Mouse (Mus musculus) stomach, postnatal 0 days (tissue): ENCODE data around the gene Mrgprd. TPM values are rescaled to one million over a fixed set of nuclear protein-coding genes. Genes with fewer than 3 reads are reported as not detected.

Experiments used
- ATAC-seq: fragments of 200-750 bp; cut with Nextera tagmentation; 2 replicates; pipeline ENCODE4 v1.8.0; 2017; ENCODE audit not compliant: low FRiP score, low TSS enrichment
- DNase-seq: peaks from one replicate; pipeline ENCODE4 v3.0.0-alpha.2; 2016; ENCODE audit warnings: low spot score
- H3K27ac ChIP-seq: fragments of 300-500 bp; sonication (generic); replicated peaks from 2 replicates; pipeline ENCODE4 v1.5.1; 2014; ENCODE audit warnings: mild to moderate bottlenecking, control low read depth
- H3K27me3 ChIP-seq: fragments of 300-500 bp; sonication (generic); 2 replicates; pipeline ENCODE4 v1.6.1; 2014; ENCODE audit warnings: low read length; ENCODE audit not compliant: control insufficient read depth, insufficient read depth
- H3K36me3 ChIP-seq: fragments of 300-500 bp; sonication (generic); 2 replicates; pipeline ENCODE4 v1.6.1; 2014; ENCODE audit warnings: low read length, mixed read lengths; ENCODE audit not compliant: control insufficient read depth, insufficient read depth
- H3K4me1 ChIP-seq: fragments of 300-500 bp; sonication (generic); replicated peaks from 2 replicates; pipeline ENCODE4 v1.6.1; 2014; ENCODE audit warnings: antibody characterized with exemption; ENCODE audit not compliant: control insufficient read depth, insufficient read depth
- H3K4me2 ChIP-seq: fragments of 300-500 bp; sonication (generic); replicated peaks from 2 replicates; pipeline ENCODE4 v1.6.1; 2014; ENCODE audit warnings: low read depth, mild to moderate bottlenecking, control low read depth, moderate library complexity
- H3K4me3 ChIP-seq: fragments of 300-500 bp; sonication (generic); 2 replicates; pipeline ENCODE4 v1.5.1; 2014; ENCODE audit warnings: low read depth, low read length, control low read depth
- H3K9ac ChIP-seq: fragments of 300-500 bp; sonication (generic); 2 replicates; pipeline ENCODE4 v1.6.1; 2014; ENCODE audit warnings: mild to moderate bottlenecking, low read length, control low read depth, mixed read lengths
- H3K9me3 ChIP-seq: fragments of 300-500 bp; sonication (generic); 2 replicates; pipeline ENCODE4 v1.6.1; 2016; ENCODE audit warnings: low read length; ENCODE audit not compliant: control insufficient read depth
- CTCF ChIP-seq: IDR thresholded peaks from 2 replicates; pipeline ENCODE4 v1.5.1; 2016; ENCODE audit warnings: antibody characterized with exemption, low read depth, mild to moderate bottlenecking, moderate library complexity
- EP300 ChIP-seq: optimal IDR thresholded peaks from 2 replicates; pipeline ENCODE3; 2016; ENCODE audit warnings: antibody characterized with exemption
- WGBS: fragments of 180-500 bp; shearing (Covaris S2); extraction: QIAGEN DNeasy Blood & Tissue Kit; methylation state at CpG from one replicate; pipeline ENCODE4 v1.1.7; 2014; 5-methylcytosine and 5-hydroxymethylcytosine counted together
- polyA plus RNA-seq: library from polyadenylated mRNA; unstranded; fragments of >200 nt; fragmentation: Nextera tagmentation; extraction: Ambion mirVana; gene quantifications from 2 replicates; pipeline ENCODE4 v1.2.1, GENCODE M21; 2015

Gene Mrgprd
- not detected in 2 replicates for polyA plus RNA-seq

- H3K27ac ChIP-seq, result no peak within 1 kb of the TSS
- H3K4me2 ChIP-seq, result no peak within 1 kb of the TSS
- DNase-seq (no peak), ATAC-seq (no peak)
- H3K9me3 ChIP-seq, result no peaks in the 10 kb centered on the region
- H3K4me3 ChIP-seq, result no peak within 1 kb of the TSS
- TF ChIP-seq EP300 (no peak), CTCF (no peak)
- WGBS, result 85% methylated on average over 6 of the region's 6 CpGs
- no peak within 1 kb of the TSS for H3K9ac ChIP-seq
- H3K4me1 ChIP-seq, result no peaks in the 10 kb centered on the region
- no peaks in the 10 kb centered on the region for H3K27me3 ChIP-seq
- H3K36me3 ChIP-seq, result no peaks in the 10 kb centered on the region
These were observed at the start of gene Mrgprd for GRCm38 (mm10) chr7:145314785-145315411. TSS of gene Mrgprd (plus strand) at chr7:145314835.

GRCm38 (mm10) chr7:145266011-145266410, 48.6 kb upstream of the Mrgprd start:
- Histone ChIP-seq H3K9me3 (no peaks in the 10 kb centered on the region), H3K9ac (no peak overlapping the region), H3K27ac (no peak overlapping the region), H3K4me2 (no peak overlapping the region), H3K4me3 (no peak overlapping the region), H3K27me3 (no peaks in the 10 kb centered on the region), H3K36me3 (peaks cover 14% of the 10 kb centered on the region; the same call in 1 of the 2 replicates), H3K4me1 (no peaks in the 10 kb centered on the region)
- 82% methylated on average over 2 of the region's 2 CpGs for WGBS
- no peak for DNase-seq
- no peak for ATAC-seq
- TF ChIP-seq EP300 (no peak), CTCF (no peak)

- Histone ChIP-seq H3K36me3 (peaks cover 11% of the 10 kb centered on the region; the same call in 1 of the 2 replicates), H3K4me2 (no peak overlapping the region), H3K9me3 (no peaks in the 10 kb centered on the region), H3K4me1 (no peaks in the 10 kb centered on the region), H3K9ac (no peak overlapping the region), H3K27ac (no peak overlapping the region), H3K27me3 (no peaks in the 10 kb centered on the region), H3K4me3 (no peak overlapping the region)
- ATAC-seq (peak; percentile 73), DNase-seq (peak; percentile 61)
- TF ChIP-seq CTCF, result no peak
- no peak for TF ChIP-seq EP300
- WGBS, result 63% methylated on average over 7 of the region's 7 CpGs
These were observed 45.7 kb upstream of the Mrgprd start for GRCm38 (mm10) chr7:145268890-145269289.

- DNase-seq (no peak), ATAC-seq (no peak)
- H3K27me3 ChIP-seq, result no peaks in the 10 kb centered on the region
- no peaks in the 10 kb centered on the region for H3K4me1 ChIP-seq
- H3K9me3 ChIP-seq, result no peaks in the 10 kb centered on the region
- WGBS, result 92% methylated on average over 5 of the region's 5 CpGs
- peaks cover 15% of the 10 kb centered on the region; the same call in 1 of the 2 replicates for H3K36me3 ChIP-seq
- no peak overlapping the region for H3K4me3 ChIP-seq
- no peak overlapping the region for H3K9ac ChIP-seq
- H3K27ac ChIP-seq, result no peak overlapping the region
- H3K4me2 ChIP-seq, result no peak overlapping the region
- no peak for TF ChIP-seq CTCF
- TF ChIP-seq EP300, result no peak
These were observed 43.7 kb upstream of the Mrgprd start for GRCm38 (mm10) chr7:145270955-145271354.

- WGBS, result 74% methylated on average over 3 of the region's 3 CpGs
- no peak overlapping the region for H3K4me2 ChIP-seq
- TF ChIP-seq EP300 (no peak), CTCF (no peak)
- no peak overlapping the region for H3K9ac ChIP-seq
- no peaks in the 10 kb centered on the region for H3K27me3 ChIP-seq
- H3K9me3 ChIP-seq, result no peaks in the 10 kb centered on the region
- DNase-seq (no peak), ATAC-seq (no peak)
- peaks cover 14% of the 10 kb centered on the region for H3K36me3 ChIP-seq
- no peaks in the 10 kb centered on the region for H3K4me1 ChIP-seq
- no peak overlapping the region for H3K27ac ChIP-seq
- no peak overlapping the region for H3K4me3 ChIP-seq
These were observed 39.1 kb upstream of the Mrgprd start for GRCm38 (mm10) chr7:145275488-145275887.

- no peak for ATAC-seq
- no peak for DNase-seq
- Histone ChIP-seq H3K27me3 (no peaks in the 10 kb centered on the region), H3K9me3 (no peaks in the 10 kb centered on the region), H3K27ac (no peak overlapping the region), H3K4me2 (no peak overlapping the region), H3K36me3 (peaks cover 7% of the 10 kb centered on the region), H3K4me3 (no peak overlapping the region), H3K4me1 (0 out of 2 replicates have a peak, but pooled peaks cover 3% of the 10 kb centered on the region), H3K9ac (no peak overlapping the region)
- 71% methylated on average over 4 of the region's 4 CpGs for WGBS
- TF ChIP-seq CTCF, result no peak
- TF ChIP-seq EP300, result no peak
These were observed 33.2 kb upstream of the Mrgprd start for GRCm38 (mm10) chr7:145281396-145281795.
